Mouse (Mus musculus) forelimb bud, embryonic 11.5 days (tissue): ENCODE results near the gene Astl.
A peak's percentile ranks its signal among the peaks of the same experiment; 100 is the strongest.

ENCODE experiments used
- DNase-seq: peaks from one replicate; pipeline ENCODE4 v3.0.0-alpha.2; 2012; ENCODE audit warnings: low read depth, low spot score

The Astl gene

GRCm38 (mm10) chr2:127338416-127338815 is at the start of gene Astl:
Gene Astl (plus strand): TSS chr2:127338639.
- DNase-seq = no peak

- no peak for DNase-seq
These were observed 46.2 kb upstream of the Astl start for GRCm38 (mm10) chr2:127292250-127292649.

GRCm38 (mm10) chr2:127297001-127297805 is 41.2 kb upstream of the Astl start:
- DNase-seq = no peak

- DNase-seq = peak; percentile 4
These were observed 40.4 kb upstream of the Astl start for GRCm38 (mm10) chr2:127298056-127298455.

GRCm38 (mm10) chr2:127300701-127301100 is 37.7 kb upstream of the Astl start:
- no peak for DNase-seq

- DNase-seq = no peak
These were observed 36.6 kb upstream of the Astl start for GRCm38 (mm10) chr2:127301883-127302282.

- peak; percentile 29 for DNase-seq
These were observed 34.2 kb upstream of the Astl start for GRCm38 (mm10) chr2:127304192-127304591.

GRCm38 (mm10) chr2:127304609-127305210 is 33.7 kb upstream of the Astl start:
- no peak for DNase-seq

- no peak for DNase-seq
These were observed 32.3 kb upstream of the Astl start for GRCm38 (mm10) chr2:127306123-127306522.

GRCm38 (mm10) chr2:127307179-127307578 is 31.3 kb upstream of the Astl start:
- no peak for DNase-seq

GRCm38 (mm10) chr2:127308660-127309059 is 29.8 kb upstream of the Astl start:
- no peak for DNase-seq

- no peak for DNase-seq
These were observed 28.2 kb upstream of the Astl start for GRCm38 (mm10) chr2:127310246-127310645.

- no peak for DNase-seq
These were observed 27.8 kb upstream of the Astl start for GRCm38 (mm10) chr2:127310685-127311084.

GRCm38 (mm10) chr2:127311193-127311592 is 27.2 kb upstream of the Astl start:
- no peak for DNase-seq

- DNase-seq = no peak
These were observed 25.6 kb upstream of the Astl start for GRCm38 (mm10) chr2:127312801-127313200.

- no peak for DNase-seq
These were observed 24.6 kb upstream of the Astl start for GRCm38 (mm10) chr2:127313878-127314277.

GRCm38 (mm10) chr2:127314467-127315154 is 23.8 kb upstream of the Astl start:
- DNase-seq = no peak

GRCm38 (mm10) chr2:127315155-127315470 is 23.3 kb upstream of the Astl start:
- DNase-seq = no peak

- DNase-seq = no peak
These were observed 22.0 kb upstream of the Astl start for GRCm38 (mm10) chr2:127316431-127316830.

GRCm38 (mm10) chr2:127318136-127318535 is 20.3 kb upstream of the Astl start:
- DNase-seq = no peak

GRCm38 (mm10) chr2:127319071-127319470 is 19.4 kb upstream of the Astl start:
- no peak for DNase-seq

GRCm38 (mm10) chr2:127322671-127323285 is 15.7 kb upstream of the Astl start:
- DNase-seq = no peak
